Mouse (Mus musculus): ENCODE measurements at regions not wholly inside any gene's neighbourhood (a gene's known extent, or its start where the extent isn't known, plus 50 kb on each side); places are given as distances from the start of the nearest gene placed in this dataset.
"Not testable (repeated sequence)": the region's sequence is repeated elsewhere in the genome, so short reads cannot be mapped to it uniquely, and the experiment has no call there.

DNA sequence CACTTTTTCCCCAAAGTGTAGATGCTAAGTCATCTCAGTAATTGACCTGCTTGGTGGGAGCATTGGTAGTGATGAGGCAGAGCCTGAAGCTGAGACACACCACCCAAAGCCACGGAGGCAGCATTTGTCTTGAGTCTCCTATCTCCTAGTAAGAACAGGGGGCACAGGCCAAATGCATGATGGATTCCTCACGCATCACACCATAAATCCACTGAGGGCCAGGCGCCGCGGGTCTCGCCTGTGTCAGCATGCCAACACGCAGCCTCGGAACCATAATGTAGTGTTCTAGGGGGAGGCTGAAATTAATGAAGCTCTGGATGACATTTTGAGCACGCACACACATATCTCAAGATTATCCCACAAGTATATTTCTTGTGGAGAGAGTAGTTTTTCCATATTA, 521.5 kb downstream of the Bnc2 start:
- Histone ChIP-seq H3K9ac (replicated peaks; ENCODE audit: low read depth) (no peak overlapping the region), H3K4me3 (ENCODE audit: low read depth, low read length) (no peak overlapping the region), H3K27me3 (replicated peaks; ENCODE audit: insufficient read depth, low read length) (no peaks in the 10 kb centered on the region), H3K9me3 (ENCODE audit: low read length) (no peaks in the 10 kb centered on the region), H3K36me3 (ENCODE audit: insufficient read depth, low read length) (no peaks in the 10 kb centered on the region), H3K4me2 (replicated peaks; ENCODE audit: low read depth, low read length) (no peak overlapping the region), H3K4me1 (ENCODE audit: insufficient read depth, low read depth, low read length) (no peaks in the 10 kb centered on the region), H3K27ac (ENCODE audit: low read length) (no peak overlapping the region)
- WGBS: 56% methylated on average over 9 of the region's 9 CpGs
- DNase-seq (ENCODE audit: low spot score): no peak
- TF ChIP-seq EP300 (IDR thresholded peaks at IDR 0.05): no peak
- TF ChIP-seq CTCF (IDR thresholded peaks at IDR 0.05): no peak
- ATAC-seq: no peak

DNA sequence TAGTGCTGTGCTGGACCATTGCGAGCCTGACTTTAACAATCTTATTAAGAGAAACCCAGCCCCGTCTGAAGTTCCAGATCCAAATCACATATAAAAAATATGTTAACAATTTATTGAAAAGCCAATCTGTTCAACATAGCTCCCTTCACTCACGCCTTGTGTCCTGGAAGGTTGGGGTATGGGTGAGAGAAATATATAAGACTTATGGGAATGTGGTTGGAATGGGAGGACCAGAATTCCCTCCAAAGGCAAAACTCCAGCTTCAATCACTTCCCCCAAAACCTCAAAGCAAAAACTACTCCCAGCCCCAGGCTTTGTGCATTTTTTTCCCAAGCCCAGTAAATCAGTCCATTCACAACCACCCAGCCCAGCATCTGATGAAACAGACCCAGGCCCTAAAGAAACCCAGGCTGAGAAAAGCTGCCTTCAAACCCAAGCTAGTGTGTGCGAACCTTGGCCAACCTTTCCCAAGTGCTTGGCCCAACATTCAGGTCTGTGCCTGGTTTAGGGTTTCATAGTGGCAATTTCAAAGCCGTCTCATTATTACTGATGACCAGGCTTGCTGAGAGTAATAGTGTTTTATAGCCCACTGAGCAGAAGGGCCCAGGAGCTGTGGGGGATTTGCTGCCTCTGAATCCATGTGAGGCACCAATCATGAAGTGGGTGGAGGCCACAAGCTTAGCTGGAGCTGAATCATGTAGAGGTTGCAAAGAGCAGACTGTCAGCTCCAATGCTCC, 517.0 kb downstream of the Bnc2 start:
- Histone ChIP-seq H3K9me3 (ENCODE audit: low read length) (no peaks in the 10 kb centered on the region), H3K4me3 (ENCODE audit: low read depth, low read length) (no peak overlapping the region), H3K4me1 (ENCODE audit: insufficient read depth, low read depth, low read length) (no peaks in the 10 kb centered on the region), H3K27me3 (replicated peaks; ENCODE audit: insufficient read depth, low read length) (no peaks in the 10 kb centered on the region), H3K9ac (replicated peaks; ENCODE audit: low read depth) (no peak overlapping the region), H3K27ac (ENCODE audit: low read length) (no peak overlapping the region), H3K4me2 (replicated peaks; ENCODE audit: low read depth, low read length) (no peak overlapping the region), H3K36me3 (ENCODE audit: insufficient read depth, low read length) (no peaks in the 10 kb centered on the region)
- TF ChIP-seq EP300 (IDR thresholded peaks at IDR 0.05): no peak
- no peak for TF ChIP-seq CTCF (IDR thresholded peaks at IDR 0.05)
- 89% methylated on average over 5 of the region's 5 CpGs for WGBS
- ATAC-seq: no peak
- DNase-seq (ENCODE audit: low spot score): no peak

- Histone ChIP-seq H3K27me3 (replicated peaks; ENCODE audit: insufficient read depth, low read length) (no peaks in the 10 kb centered on the region), H3K4me1 (ENCODE audit: insufficient read depth, low read depth, low read length) (no peaks in the 10 kb centered on the region), H3K36me3 (ENCODE audit: insufficient read depth, low read length) (no peaks in the 10 kb centered on the region), H3K4me3 (ENCODE audit: low read depth, low read length) (no peak overlapping the region), H3K9me3 (ENCODE audit: low read length) (no peaks in the 10 kb centered on the region), H3K27ac (ENCODE audit: low read length) (no peak overlapping the region), H3K4me2 (replicated peaks; ENCODE audit: low read depth, low read length) (no peak overlapping the region), H3K9ac (replicated peaks; ENCODE audit: low read depth) (no peak overlapping the region)
- DNase-seq (ENCODE audit: low spot score): no peak
- 82% methylated on average over 6 of the region's 6 CpGs for WGBS
- no peak for ATAC-seq
- TF ChIP-seq CTCF (IDR thresholded peaks at IDR 0.05): no peak
- TF ChIP-seq EP300 (IDR thresholded peaks at IDR 0.05): no peak
Observed at GRCm38 (mm10) chr4:84163362-84163761, 511.7 kb downstream of the Bnc2 start.

- no peaks in the 10 kb centered on the region for H3K27me3 ChIP-seq (replicated peaks; ENCODE audit: insufficient read depth, low read length)
- no peak overlapping the region for H3K4me3 ChIP-seq (ENCODE audit: low read depth, low read length)
- ATAC-seq: no peak
- H3K4me2 ChIP-seq (replicated peaks; ENCODE audit: low read depth, low read length): no peak overlapping the region
- TF ChIP-seq EP300 (IDR thresholded peaks at IDR 0.05) (no peak), CTCF (IDR thresholded peaks at IDR 0.05) (no peak)
- H3K27ac ChIP-seq (ENCODE audit: low read length): no peak overlapping the region
- WGBS: 72% methylated on average over 3 of the region's 3 CpGs
- no peaks in the 10 kb centered on the region for H3K9me3 ChIP-seq (ENCODE audit: low read length)
- H3K9ac ChIP-seq (replicated peaks; ENCODE audit: low read depth): no peak overlapping the region
- H3K4me1 ChIP-seq (ENCODE audit: insufficient read depth, low read depth, low read length): no peaks in the 10 kb centered on the region
- DNase-seq (ENCODE audit: low spot score): no peak
- H3K36me3 ChIP-seq (ENCODE audit: insufficient read depth, low read length): no peaks in the 10 kb centered on the region
Observed at GRCm38 (mm10) chr4:84165256-84165655, 509.8 kb downstream of the Bnc2 start.

DNA sequence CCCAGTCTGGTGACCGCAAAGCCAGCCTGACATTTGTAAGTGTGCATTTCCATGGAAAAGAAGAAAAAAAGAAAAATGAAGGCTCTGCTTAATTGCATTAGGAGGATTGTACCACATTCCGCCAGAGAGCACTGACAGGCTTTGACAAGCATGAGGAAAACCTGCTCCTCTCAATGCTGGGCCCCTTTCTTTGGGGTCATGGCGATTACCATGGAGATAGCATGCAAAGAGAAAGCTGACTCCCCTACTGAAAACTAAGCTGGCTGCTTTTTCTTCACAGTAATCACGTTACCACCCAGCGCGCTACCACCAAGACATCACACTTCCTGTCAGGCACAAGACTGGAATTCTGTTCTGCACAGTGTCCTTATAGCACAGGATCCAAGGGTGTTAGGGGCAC, 502.2 kb downstream of the Bnc2 start:
- WGBS: 61% methylated on average over 6 of the region's 6 CpGs
- no peaks in the 10 kb centered on the region for H3K9me3 ChIP-seq (ENCODE audit: low read length)
- ATAC-seq (no peak), DNase-seq (ENCODE audit: low spot score) (no peak)
- H3K4me3 ChIP-seq (ENCODE audit: low read depth, low read length): no peak overlapping the region
- no peak overlapping the region for H3K4me2 ChIP-seq (replicated peaks; ENCODE audit: low read depth, low read length)
- H3K36me3 ChIP-seq (ENCODE audit: insufficient read depth, low read length): no peaks in the 10 kb centered on the region
- no peak overlapping the region for H3K27ac ChIP-seq (ENCODE audit: low read length)
- no peak overlapping the region for H3K9ac ChIP-seq (replicated peaks; ENCODE audit: low read depth)
- TF ChIP-seq EP300 (IDR thresholded peaks at IDR 0.05) (no peak), CTCF (IDR thresholded peaks at IDR 0.05) (no peak)
- H3K27me3 ChIP-seq (replicated peaks; ENCODE audit: insufficient read depth, low read length): no peaks in the 10 kb centered on the region
- no peaks in the 10 kb centered on the region for H3K4me1 ChIP-seq (ENCODE audit: insufficient read depth, low read depth, low read length)

GRCm38 (mm10) chr4:84173441-84173840, 501.6 kb downstream of the Bnc2 start:
- Histone ChIP-seq H3K4me1 (ENCODE audit: insufficient read depth, low read depth, low read length) (no peaks in the 10 kb centered on the region), H3K27ac (ENCODE audit: low read length) (no peak overlapping the region), H3K4me3 (ENCODE audit: low read depth, low read length) (no peak overlapping the region), H3K9ac (replicated peaks; ENCODE audit: low read depth) (no peak overlapping the region), H3K4me2 (replicated peaks; ENCODE audit: low read depth, low read length) (no peak overlapping the region), H3K36me3 (ENCODE audit: insufficient read depth, low read length) (no peaks in the 10 kb centered on the region), H3K27me3 (replicated peaks; ENCODE audit: insufficient read depth, low read length) (no peaks in the 10 kb centered on the region), H3K9me3 (ENCODE audit: low read length) (no peaks in the 10 kb centered on the region)
- 47% methylated on average over 2 of the region's 2 CpGs for WGBS
- DNase-seq (ENCODE audit: low spot score): no peak
- no peak for ATAC-seq
- TF ChIP-seq EP300 (IDR thresholded peaks at IDR 0.05) (no peak), CTCF (IDR thresholded peaks at IDR 0.05) (no peak)

DNA sequence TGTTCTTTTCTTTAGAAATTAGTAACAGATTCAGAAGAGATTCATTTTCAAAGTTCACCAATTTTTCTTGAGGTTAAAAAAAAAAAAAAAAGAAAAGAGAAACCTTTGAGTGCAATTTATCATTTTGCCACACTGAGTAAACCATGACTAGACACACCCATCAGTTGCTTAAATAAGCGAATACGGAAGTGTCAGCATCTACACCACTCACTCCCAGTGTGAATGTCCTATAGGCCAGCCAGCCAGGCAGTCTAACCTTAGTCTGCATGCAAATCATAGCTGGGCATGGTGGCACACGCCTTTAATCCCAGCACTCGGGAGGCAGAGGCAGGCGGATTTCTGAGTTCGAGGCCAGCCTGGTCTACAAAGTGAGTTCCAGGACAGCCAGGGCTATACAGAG, 498.6 kb downstream of the Bnc2 start:
- not testable (repeated sequence) for H3K36me3 ChIP-seq (ENCODE audit: insufficient read depth, low read length); H3K4me1 ChIP-seq (ENCODE audit: insufficient read depth, low read depth, low read length); H3K4me3 ChIP-seq (ENCODE audit: low read depth, low read length); ATAC-seq; DNase-seq (ENCODE audit: low spot score); H3K4me2 ChIP-seq (replicated peaks; ENCODE audit: low read depth, low read length); H3K27me3 ChIP-seq (replicated peaks; ENCODE audit: insufficient read depth, low read length); H3K27ac ChIP-seq (ENCODE audit: low read length); H3K9me3 ChIP-seq (ENCODE audit: low read length); H3K9ac ChIP-seq (replicated peaks; ENCODE audit: low read depth)
- WGBS: 91% methylated on average over 6 of the region's 6 CpGs

Data from lung, postnatal 0 days (tissue).